Mouse (Mus musculus) left cerebral cortex, postnatal 25 days (tissue): ENCODE measurements at regions not wholly inside any gene's neighbourhood (a gene's known extent, or its start where the extent isn't known, plus 50 kb on each side); places are given as distances from the start of the nearest gene placed in this dataset.

Experiments used
- DNase-seq, 2 experiments: peaks; one replicate each; pipeline ENCODE4 v3.0.0; 2022; ENCODE audit warnings: low spot score in 2 of 2, mixed read lengths in 1 of 2
- intact Hi-C: fragments of 180-260 bp; cut with DNase I; formaldehyde crosslinking; loops from one replicate; pipeline ENCODE4 v1.15.1; 2025

- DNase-seq = no peak
- intact Hi-C loops = no loop called here
Measured at GRCm38 (mm10) chr9:46938628-46939027, 59.9 kb upstream of the Gm4791 start.

GRCm38 (mm10) chr9:46925641-46926040 is 72.9 kb upstream of the Gm4791 start:
- peak; percentile 42 to 55 for DNase-seq
- intact Hi-C loops = no loop called here

- intact Hi-C loops = no loop called here
- no peak for DNase-seq
Measured at GRCm38 (mm10) chr9:46920081-46920480, 78.5 kb upstream of the Gm4791 start.

GRCm38 (mm10) chr9:46913238-46913637 is 85.3 kb upstream of the Gm4791 start:
- intact Hi-C loops = no loop called here
- peak; percentile 37 to 73 for DNase-seq

GRCm38 (mm10) chr9:46909412-46910013 is 89.0 kb upstream of the Gm4791 start:
- DNase-seq = peak; percentile 27 to 46
- intact Hi-C loops = no loop called here

GRCm38 (mm10) chr9:46905081-46905480 is 93.5 kb upstream of the Gm4791 start:
- DNase-seq = no peak
- intact Hi-C loops = no loop called here

- intact Hi-C loops = no loop called here
- DNase-seq = no peak
Measured at GRCm38 (mm10) chr9:46903491-46904220, 94.9 kb upstream of the Gm4791 start.

GRCm38 (mm10) chr9:46899283-46899682 is 99.3 kb upstream of the Gm4791 start:
- intact Hi-C loops = no loop called here
- peak in 1 of 2 experiments; percentile 37 for DNase-seq

- intact Hi-C loops = no loop called here
- DNase-seq = peak; percentile 31 to 33
Measured at GRCm38 (mm10) chr9:46898120-46898519, 100.4 kb upstream of the Gm4791 start.

GRCm38 (mm10) chr9:46891829-46892228 is 106.7 kb upstream of the Gm4791 start:
- intact Hi-C loops = no loop called here

GRCm38 (mm10) chr9:46889933-46890662 is 108.4 kb upstream of the Gm4791 start:
- DNase-seq = peak in 1 of 2 experiments; percentile 50
- intact Hi-C loops = no loop called here

More at GRCm38 (mm10) chr9:46891829-46892228, 106.7 kb upstream of the Gm4791 start:
- DNase-seq = no peak

GRCm38 (mm10) chr9:46871211-46871994 is 127.1 kb upstream of the Gm4791 start:
- DNase-seq = peak in 1 of 2 experiments; percentile 72
- intact Hi-C loops = no loop called here

GRCm38 (mm10) chr9:46863934-46864333 is 134.6 kb upstream of the Gm4791 start:
- no peak for DNase-seq
- intact Hi-C loops = no loop called here

- intact Hi-C loops = no loop called here
- peak in 1 of 2 experiments; percentile 38 for DNase-seq
Measured at GRCm38 (mm10) chr9:46851753-46852152, 146.8 kb upstream of the Gm4791 start.

- DNase-seq = no peak
Measured at GRCm38 (mm10) chr9:46851336-46851735, 147.2 kb upstream of the Gm4791 start.

GRCm38 (mm10) chr9:46845276-46845675 is 153.3 kb upstream of the Gm4791 start:
- peak; percentile 12 to 29 for DNase-seq
- intact Hi-C loops = no loop called here

More at GRCm38 (mm10) chr9:46851336-46851735, 147.2 kb upstream of the Gm4791 start:
- intact Hi-C loops = no loop called here

- intact Hi-C loops = no loop called here
- DNase-seq = peak in 1 of 2 experiments; percentile 18
Measured at GRCm38 (mm10) chr9:46843781-46844180, 154.8 kb upstream of the Gm4791 start.

GRCm38 (mm10) chr9:46841571-46841970 is 157.0 kb upstream of the Gm4791 start:
- no peak for DNase-seq
- intact Hi-C loops = no loop called here

- no peak for DNase-seq
- intact Hi-C loops = no loop called here
Measured at GRCm38 (mm10) chr9:46835261-46835660, 163.3 kb upstream of the Gm4791 start.
